Mouse (Mus musculus) embryonic facial prominence, embryonic 14.5 days (tissue): ENCODE results near the gene Cmtm3. TPM values are rescaled to one million over a fixed set of nuclear protein-coding genes. Genes with fewer than 3 reads are reported as not detected.

Experiments used
- ATAC-seq: fragments of 200-750 bp; cut with Nextera tagmentation; 2 replicates; pipeline ENCODE4 v1.8.0; 2017; ENCODE audit warnings: low read depth, moderate number of reproducible peaks, moderate TSS enrichment
- DNase-seq: peaks from one replicate; pipeline ENCODE4 v3.0.0-alpha.2; 2015; ENCODE audit warnings: low spot score
- H3K27ac ChIP-seq: fragments of 300-500 bp; sonication (generic); replicated peaks from 2 replicates; pipeline ENCODE4 v1.5.1; 2014; ENCODE audit warnings: low read depth, mild to moderate bottlenecking, low read length, moderate library complexity
- H3K27me3 ChIP-seq: fragments of 300-500 bp; sonication (generic); replicated peaks from 2 replicates; pipeline ENCODE4 v1.6.1; 2014; ENCODE audit warnings: low read length; ENCODE audit not compliant: control insufficient read depth, insufficient read depth
- H3K36me3 ChIP-seq: fragments of 300-500 bp; sonication (generic); 2 replicates; pipeline ENCODE4 v1.6.1; 2014; ENCODE audit warnings: low read length, mixed read lengths; ENCODE audit not compliant: control insufficient read depth, insufficient read depth
- H3K4me1 ChIP-seq: fragments of 300-500 bp; sonication (generic); 2 replicates; pipeline ENCODE4 v1.6.1; 2014; ENCODE audit warnings: antibody characterized with exemption, low read length; ENCODE audit not compliant: control insufficient read depth, insufficient read depth
- H3K4me2 ChIP-seq: fragments of 300-500 bp; sonication (generic); 2 replicates; pipeline ENCODE4 v1.6.1; 2014; ENCODE audit warnings: low read depth, mild to moderate bottlenecking, low read length, moderate library complexity, mixed read lengths
- H3K4me3 ChIP-seq: fragments of 300-500 bp; sonication (generic); 2 replicates; pipeline ENCODE4 v1.5.1; 2014; ENCODE audit warnings: low read depth, mild to moderate bottlenecking, low read length
- H3K9ac ChIP-seq: fragments of 300-500 bp; sonication (generic); 2 replicates; pipeline ENCODE4 v1.6.1; 2014; ENCODE audit warnings: low read depth, mild to moderate bottlenecking, low read length, moderate library complexity, mixed read lengths
- H3K9me3 ChIP-seq: fragments of 300-500 bp; sonication (generic); 2 replicates; pipeline ENCODE4 v1.6.1; 2016; ENCODE audit warnings: low read length; ENCODE audit not compliant: control insufficient read depth
- WGBS: fragments of 180-500 bp; shearing (Covaris S2); extraction: QIAGEN DNeasy Blood & Tissue Kit; methylation state at CpG from one replicate; pipeline ENCODE4 v1.1.7; 2014; 5-methylcytosine and 5-hydroxymethylcytosine counted together
- polyA plus RNA-seq: library from polyadenylated mRNA; unstranded; fragments of >200 nt; fragmentation: Nextera tagmentation; extraction: Ambion mirVana; gene quantifications from 2 replicates; pipeline ENCODE4 v1.2.1, GENCODE M21; 2014

The Cmtm3 gene
- polyA plus RNA-seq, 1 experiment from 2014 or later: 168 TPM

DNA sequence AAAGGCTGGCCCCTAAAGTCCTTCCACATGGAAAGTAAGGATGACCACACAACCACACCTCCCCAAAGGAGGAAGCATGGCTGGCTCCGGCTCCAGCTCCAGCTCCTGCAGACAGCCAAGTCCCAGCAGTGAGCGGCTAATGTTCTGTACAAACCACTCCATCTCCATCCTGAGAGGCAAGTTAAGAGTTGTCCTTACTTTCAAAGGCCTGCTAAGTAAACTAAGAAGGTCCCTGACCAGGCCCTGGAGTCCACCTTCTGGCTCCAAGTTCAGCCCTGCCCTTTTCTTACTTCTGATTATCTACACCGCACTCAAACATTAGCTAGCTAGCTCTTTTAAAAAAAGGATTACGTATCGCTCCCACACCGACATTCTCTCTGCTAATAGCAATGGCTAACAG, 54.6 kb downstream of the Cmtm3 start:
- H3K36me3 ChIP-seq: no peaks in the 10 kb centered on the region
- peak overlapping the region; percentile 85 for H3K4me3 ChIP-seq
- H3K27me3 ChIP-seq: no peaks in the 10 kb centered on the region
- peak overlapping the region; percentile 94 for H3K4me2 ChIP-seq
- peaks cover 7% of the 10 kb centered on the region; the same call in 1 of the 2 replicates for H3K9me3 ChIP-seq
- peaks cover 14% of the 10 kb centered on the region for H3K4me1 ChIP-seq
- H3K27ac ChIP-seq: peak overlapping the region; percentile 24; the same call in 1 of the 2 replicates
- WGBS: 80% methylated on average over 6 of the region's 6 CpGs
- ATAC-seq (no peak), DNase-seq (no peak)
- H3K9ac ChIP-seq: 0 out of 2 replicates have a peak overlapping the region, but pooled peaks have one; percentile 94

DNA sequence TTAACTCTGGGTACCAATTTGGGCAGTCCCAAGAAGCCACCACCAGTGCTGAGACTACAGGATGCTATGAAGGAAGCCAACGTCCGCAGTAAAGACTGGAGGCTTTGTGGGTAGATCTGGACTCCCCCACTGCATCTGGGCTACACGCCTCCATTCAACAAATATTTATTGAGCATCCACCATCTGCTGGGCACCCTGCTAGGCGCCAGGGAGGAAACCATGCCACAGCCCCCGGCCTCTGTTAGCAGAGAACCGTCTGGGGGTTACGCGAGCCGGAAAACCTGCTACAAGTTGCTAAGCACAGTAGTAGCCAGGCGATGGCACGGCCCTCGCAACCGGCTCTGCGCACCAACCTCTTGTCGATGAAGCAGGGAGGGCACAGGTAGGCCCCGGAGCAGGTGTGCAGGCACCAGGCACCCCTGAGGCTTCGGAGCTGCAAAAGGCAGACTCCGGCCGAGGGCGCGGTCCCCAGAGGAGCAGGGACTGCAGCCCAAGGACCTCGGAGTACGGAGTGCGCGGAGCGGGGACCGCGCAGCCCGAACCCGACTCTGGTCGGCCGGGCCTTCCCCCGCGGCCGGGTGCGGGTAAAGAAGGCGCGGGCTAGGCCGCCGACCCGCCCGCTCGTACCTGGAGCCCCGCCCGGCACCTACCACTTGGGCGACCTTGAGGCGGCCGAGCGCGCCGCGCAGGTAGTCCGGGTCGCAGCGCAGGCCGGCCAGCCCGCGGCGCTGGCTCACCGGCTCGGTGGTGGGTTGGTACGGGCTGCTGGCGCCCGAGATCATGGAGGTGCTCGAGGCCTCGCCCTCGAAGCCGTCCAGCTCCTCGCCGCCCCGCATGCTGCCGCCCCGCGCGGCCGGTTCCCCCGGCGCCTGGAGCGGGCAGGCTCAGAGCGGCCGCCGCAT, 55.8 kb downstream of the Cmtm3 start:
- H3K36me3 ChIP-seq: no peaks in the 10 kb centered on the region
- H3K4me1 ChIP-seq: peaks cover 14% of the 10 kb centered on the region
- under 1% methylated on average over 29 of the region's 82 CpGs for WGBS
- peaks cover 7% of the 10 kb centered on the region; the same call in 1 of the 2 replicates for H3K9me3 ChIP-seq
- H3K27ac ChIP-seq: peak overlapping the region; percentile 76
- H3K27me3 ChIP-seq: no peaks in the 10 kb centered on the region
- H3K9ac ChIP-seq: peak overlapping the region; percentile 94
- ATAC-seq (peak; percentile 76), DNase-seq (peak; percentile 48)
- H3K4me2 ChIP-seq: peak overlapping the region; percentile 94
- peak overlapping the region; percentile 85 for H3K4me3 ChIP-seq

- 5% methylated on average over 13 of the region's 54 CpGs for WGBS
- ATAC-seq (peak; percentile 82), DNase-seq (peak; percentile 68)
Measured at GRCm38 (mm10) chr8:104395703-104396357, 56.6 kb downstream of the Cmtm3 start, which contains the start of gene Cmtm4. Gene Cmtm4, minus strand, starts transcription at chr8:104395807.

More at GRCm38 (mm10) chr8:104395703-104396357, 56.6 kb downstream of the Cmtm3 start, which contains the start of gene Cmtm4:
- Histone ChIP-seq H3K4me2 (peak within 1 kb of the TSS; percentile 94), H3K4me3 (peak within 1 kb of the TSS; percentile 85), H3K27me3 (no peaks in the 10 kb centered on the region), H3K9ac (peak within 1 kb of the TSS; percentile 94), H3K4me1 (peaks cover 14% of the 10 kb centered on the region), H3K27ac (peak within 1 kb of the TSS; percentile 76), H3K36me3 (no peaks in the 10 kb centered on the region), H3K9me3 (peaks cover 7% of the 10 kb centered on the region; the same call in 1 of the 2 replicates)

Other genes with a start within 250 kb of the Cmtm3 start
- 43.0 and 46.2 TPM in 2 replicates for gene Cdh5, start 237.8 kb upstream of the Cmtm3 start, polyA plus RNA-seq
- gene Bean1, start 169.0 kb upstream of the Cmtm3 start, polyA plus RNA-seq: 2.1 and 2.5 TPM in 2 replicates
- gene Tk2, start 90.9 kb upstream of the Cmtm3 start, polyA plus RNA-seq: 16.4 and 21.2 TPM in 2 replicates
- 33.0 and 35.5 TPM in 2 replicates for gene Cklf, start 88.5 kb upstream of the Cmtm3 start, polyA plus RNA-seq
- not detected in 2 replicates for gene Cmtm2a, start 46.2 kb upstream of the Cmtm3 start, polyA plus RNA-seq
- not detected in 2 replicates for gene Gm45711, start 29.3 kb upstream of the Cmtm3 start, polyA plus RNA-seq
- gene Cmtm1, start 29.3 kb upstream of the Cmtm3 start, polyA plus RNA-seq: not detected in 2 replicates
- gene Gm11020, start 17.8 kb upstream of the Cmtm3 start, polyA plus RNA-seq: not detected in 2 replicates
- not detected in 2 replicates for gene Cmtm2b, start 17.2 kb upstream of the Cmtm3 start, polyA plus RNA-seq
- 4.1 and 4.3 TPM in 2 replicates for gene Cmtm4, start 56.4 kb downstream of the Cmtm3 start, polyA plus RNA-seq
- gene Dync1li2, start 103.6 kb downstream of the Cmtm3 start, polyA plus RNA-seq: 52.5 and 53.8 TPM in 2 replicates
- 0.53 and 0.62 TPM in 2 replicates for gene Terb1, start 170.5 kb downstream of the Cmtm3 start, polyA plus RNA-seq
- gene Nae1, start 195.2 kb downstream of the Cmtm3 start, polyA plus RNA-seq: 89.0 and 100 TPM in 2 replicates
- 1.0 and 1.6 TPM in 2 replicates for gene Car7, start 195.3 kb downstream of the Cmtm3 start, polyA plus RNA-seq